Mouse (Mus musculus) frontal cortex, postnatal 36 days (tissue): Measurements from ENCODE around the gene Syngr2.
"Not testable (repeated sequence)": the region's sequence is repeated elsewhere in the genome, so short reads cannot be mapped to it uniquely, and the experiment has no call there.

Experiments
- DNase-seq, 2 experiments: peaks; one replicate each; pipeline ENCODE4 v3.0.0; 2022; ENCODE audit warnings: low spot score in 2 of 2

Syngr2 gene

GRCm38 (mm10) chr11:117832086-117832969 lies 22.9 kb downstream of the Syngr2 start:
- DNase-seq: peak; percentile 66 to 67

GRCm38 (mm10) chr11:117833509-117833908 lies 24.0 kb downstream of the Syngr2 start:
- not testable (repeated sequence) for DNase-seq

- DNase-seq: no peak
Observed at GRCm38 (mm10) chr11:117834086-117834485, 24.6 kb downstream of the Syngr2 start.

- DNase-seq: peak; percentile 47 to 55
Observed at GRCm38 (mm10) chr11:117836306-117836705, 26.8 kb downstream of the Syngr2 start.

GRCm38 (mm10) chr11:117838572-117838971 lies 29.1 kb downstream of the Syngr2 start:
- no peak for DNase-seq

GRCm38 (mm10) chr11:117839021-117839420 lies 29.6 kb downstream of the Syngr2 start:
- DNase-seq: no peak

- no peak for DNase-seq
Observed at GRCm38 (mm10) chr11:117840910-117841309, 31.4 kb downstream of the Syngr2 start.

- DNase-seq: no peak
Observed at GRCm38 (mm10) chr11:117843434-117843833, 34.0 kb downstream of the Syngr2 start.

- DNase-seq: no peak
Observed at GRCm38 (mm10) chr11:117844997-117845396, 35.5 kb downstream of the Syngr2 start.

GRCm38 (mm10) chr11:117845651-117846050 lies 36.2 kb downstream of the Syngr2 start:
- DNase-seq: no peak

- no peak for DNase-seq
Observed at GRCm38 (mm10) chr11:117846640-117847039, 37.2 kb downstream of the Syngr2 start.

GRCm38 (mm10) chr11:117847593-117848215 lies 38.2 kb downstream of the Syngr2 start:
- no peak for DNase-seq

GRCm38 (mm10) chr11:117848271-117848984 lies 39.0 kb downstream of the Syngr2 start:
- DNase-seq: peak in 1 of 2 experiments; percentile 40

GRCm38 (mm10) chr11:117848985-117849671 lies 39.7 kb downstream of the Syngr2 start, which contains the start of gene Birc5:
Birc5 (plus strand) TSS chr11:117849251.
- DNase-seq: peak; percentile 94 to 97

- DNase-seq: no peak
Observed at GRCm38 (mm10) chr11:117852875-117853274, 43.4 kb downstream of the Syngr2 start.

GRCm38 (mm10) chr11:117854241-117854640 lies 44.8 kb downstream of the Syngr2 start:
- no peak for DNase-seq

- DNase-seq: no peak
Observed at GRCm38 (mm10) chr11:117855360-117855759, 45.9 kb downstream of the Syngr2 start.

GRCm38 (mm10) chr11:117855975-117856374 lies 46.5 kb downstream of the Syngr2 start:
- no peak for DNase-seq

GRCm38 (mm10) chr11:117857462-117857861 lies 48.0 kb downstream of the Syngr2 start:
- no peak for DNase-seq

- DNase-seq: no peak
Observed at GRCm38 (mm10) chr11:117858392-117858791, 48.9 kb downstream of the Syngr2 start.

GRCm38 (mm10) chr11:117860601-117861000 lies 51.1 kb downstream of the Syngr2 start, which contains the start of gene Tmem235:
Tmem235 (plus strand) TSS chr11:117860752.
- DNase-seq: no peak
